Mouse (Mus musculus) yolk sac, embryonic 10.5 days (tissue): ENCODE results near the gene Gm20388.

Source experiments
- DNase-seq: peaks from one replicate; pipeline ENCODE4 v3.0.0-alpha.2; 2017; ENCODE audit warnings: low spot score

Gene Gm20388

DNA sequence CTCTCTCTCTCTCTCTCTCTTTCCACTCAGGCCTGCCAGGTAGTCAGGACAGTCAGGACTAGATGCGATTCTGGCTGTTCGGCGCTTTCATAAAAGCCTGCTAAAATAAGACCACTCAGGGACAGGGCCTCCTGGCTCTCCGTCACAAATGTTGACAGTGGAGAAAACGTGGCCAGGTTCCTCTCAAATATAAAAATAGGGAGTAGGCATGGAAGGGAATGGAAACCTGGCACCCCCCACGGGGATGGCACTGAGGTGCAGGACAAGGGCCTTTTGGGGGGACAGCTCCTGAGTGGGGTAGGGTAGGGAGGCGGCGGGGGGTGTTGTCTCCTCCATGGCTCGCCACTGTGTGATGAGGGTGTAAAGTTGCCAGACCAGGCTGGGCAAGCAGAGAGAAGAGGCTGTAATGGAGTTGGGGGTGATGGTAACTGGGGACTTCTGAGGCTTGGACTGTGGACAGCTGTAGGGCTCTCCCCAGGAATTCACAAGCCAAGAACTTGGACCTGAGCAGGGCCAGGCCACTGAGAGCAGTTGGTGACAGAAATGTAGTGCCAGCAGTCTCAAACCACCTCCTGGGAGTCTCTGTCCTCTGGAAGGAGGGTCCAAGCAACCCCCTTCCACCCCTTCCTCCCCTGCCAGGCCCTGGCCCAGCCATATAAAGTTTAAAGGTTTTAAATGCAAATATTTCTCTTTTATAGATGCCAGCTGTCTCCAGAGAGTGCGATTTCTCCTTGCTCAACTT lies 621.3 kb downstream of the Gm20388 start:
- DNase-seq, result no peak

DNA sequence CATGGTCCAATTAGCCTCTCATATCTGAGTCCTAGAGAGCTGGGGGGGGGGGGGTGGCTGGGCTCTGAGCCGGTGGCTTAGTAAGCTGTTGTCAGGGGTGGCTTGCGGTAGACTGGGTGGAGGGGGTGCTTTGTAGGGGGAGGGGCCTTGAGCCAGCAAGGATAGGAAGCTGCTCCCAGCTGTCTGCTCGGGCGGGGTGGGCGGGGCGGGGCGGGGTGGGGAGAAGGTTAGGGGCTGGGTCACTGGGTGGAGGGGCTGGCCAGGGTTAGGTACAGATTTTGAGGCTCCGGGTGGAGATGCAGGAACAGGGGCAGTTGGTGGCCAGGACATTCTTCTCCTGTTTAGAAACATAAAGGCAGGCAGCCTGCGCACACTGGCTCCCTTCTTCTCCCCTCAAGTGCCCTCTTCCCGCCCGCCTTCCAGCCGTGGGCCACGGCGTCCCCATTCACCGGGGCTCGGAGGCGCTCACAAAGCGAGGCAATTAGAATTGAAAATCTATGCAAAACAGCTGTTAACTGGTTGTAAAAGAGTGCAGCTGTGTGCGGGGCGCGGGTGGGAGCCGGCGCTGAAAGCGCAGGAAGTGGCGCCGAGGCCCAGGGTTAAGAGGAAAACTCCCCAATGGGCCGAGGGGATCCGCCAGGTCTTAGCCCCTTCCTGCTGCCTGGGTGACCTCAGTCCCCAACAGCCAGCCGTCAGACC lies 622.0 kb downstream of the Gm20388 start:
- DNase-seq, result peak; percentile 50

DNA sequence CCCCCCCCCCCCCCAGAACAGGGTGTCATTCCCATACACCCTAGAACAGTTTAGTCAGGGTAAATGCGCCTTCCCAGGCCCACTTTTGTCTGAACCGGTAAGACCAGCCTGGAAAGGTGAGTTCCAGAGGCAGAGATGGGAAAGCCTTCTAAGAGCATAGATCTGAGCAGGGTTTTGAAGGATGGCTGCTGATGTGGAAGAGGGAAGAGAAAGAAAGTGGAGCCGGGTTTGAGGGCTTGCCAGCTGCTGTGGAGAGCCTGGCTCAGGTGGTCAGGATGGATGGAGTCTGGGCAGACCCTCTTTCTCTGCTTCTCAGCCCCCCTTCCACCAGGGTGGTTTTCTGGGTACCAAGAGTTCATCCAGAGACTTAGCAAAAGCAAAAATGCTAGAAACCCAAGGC lies 622.7 kb downstream of the Gm20388 start:
- no peak for DNase-seq

DNA sequence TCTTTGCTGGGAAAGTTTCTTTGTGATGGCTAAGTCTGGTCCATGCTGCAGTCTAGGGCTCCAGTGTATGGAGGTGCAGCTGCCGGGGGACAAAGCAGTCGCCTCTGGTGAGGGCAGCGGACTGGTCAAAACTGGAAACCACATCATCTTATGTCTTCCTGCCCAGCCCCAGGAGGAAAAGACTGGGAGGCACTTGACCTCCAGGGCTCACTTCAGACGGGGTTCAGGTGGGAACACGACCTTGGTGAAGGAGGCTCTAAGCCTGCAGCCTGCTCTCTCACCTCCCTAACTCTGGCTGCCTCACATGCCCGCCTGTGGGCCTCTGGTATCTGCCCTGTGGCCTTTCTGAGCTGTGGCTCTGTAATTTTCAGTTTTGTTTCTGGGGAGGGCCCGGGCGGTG lies 623.4 kb downstream of the Gm20388 start:
- no peak for DNase-seq

DNA sequence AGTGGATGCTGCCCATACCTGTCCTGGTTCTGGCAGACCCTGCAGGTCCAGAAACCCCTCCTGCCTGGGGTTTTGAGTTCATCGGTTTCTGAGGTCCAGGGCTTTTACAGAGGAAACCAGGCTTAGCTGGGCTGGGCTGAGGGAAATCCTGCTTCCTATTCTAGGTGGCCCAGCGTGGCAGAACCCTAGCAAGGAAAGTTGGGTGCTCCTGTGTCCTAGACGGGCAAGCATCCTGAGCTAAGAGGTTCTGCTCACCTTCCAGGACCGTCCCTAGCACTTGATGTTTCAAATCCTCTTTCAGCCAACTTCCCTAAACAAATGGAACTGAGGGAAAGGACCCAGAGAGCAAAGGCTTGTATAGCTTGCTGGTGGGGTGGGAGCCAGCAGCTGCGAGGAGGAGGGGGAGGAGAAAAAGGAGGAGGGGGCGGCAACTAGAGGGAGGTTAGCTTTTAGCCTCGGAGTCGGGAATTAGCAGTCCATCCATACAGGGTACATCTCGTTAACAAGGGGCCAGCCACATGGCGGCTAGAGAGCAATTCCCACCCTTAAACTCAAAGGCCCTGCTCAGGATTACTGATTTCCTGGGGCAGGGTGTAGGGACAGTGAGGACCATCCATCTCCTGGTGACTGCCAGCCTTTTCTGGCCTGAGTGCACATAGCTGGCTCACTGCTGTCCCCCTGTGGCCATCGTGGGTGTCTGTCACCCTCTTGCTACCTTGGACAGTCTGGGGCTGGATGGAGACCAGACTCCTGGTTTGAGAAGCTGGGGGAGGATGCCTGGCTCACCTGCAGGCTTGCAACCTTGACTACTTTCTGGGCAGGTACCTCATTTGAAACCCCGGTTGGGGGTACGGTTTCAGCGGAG lies 624.1 kb downstream of the Gm20388 start:
- DNase-seq, result peak; percentile 80

DNA sequence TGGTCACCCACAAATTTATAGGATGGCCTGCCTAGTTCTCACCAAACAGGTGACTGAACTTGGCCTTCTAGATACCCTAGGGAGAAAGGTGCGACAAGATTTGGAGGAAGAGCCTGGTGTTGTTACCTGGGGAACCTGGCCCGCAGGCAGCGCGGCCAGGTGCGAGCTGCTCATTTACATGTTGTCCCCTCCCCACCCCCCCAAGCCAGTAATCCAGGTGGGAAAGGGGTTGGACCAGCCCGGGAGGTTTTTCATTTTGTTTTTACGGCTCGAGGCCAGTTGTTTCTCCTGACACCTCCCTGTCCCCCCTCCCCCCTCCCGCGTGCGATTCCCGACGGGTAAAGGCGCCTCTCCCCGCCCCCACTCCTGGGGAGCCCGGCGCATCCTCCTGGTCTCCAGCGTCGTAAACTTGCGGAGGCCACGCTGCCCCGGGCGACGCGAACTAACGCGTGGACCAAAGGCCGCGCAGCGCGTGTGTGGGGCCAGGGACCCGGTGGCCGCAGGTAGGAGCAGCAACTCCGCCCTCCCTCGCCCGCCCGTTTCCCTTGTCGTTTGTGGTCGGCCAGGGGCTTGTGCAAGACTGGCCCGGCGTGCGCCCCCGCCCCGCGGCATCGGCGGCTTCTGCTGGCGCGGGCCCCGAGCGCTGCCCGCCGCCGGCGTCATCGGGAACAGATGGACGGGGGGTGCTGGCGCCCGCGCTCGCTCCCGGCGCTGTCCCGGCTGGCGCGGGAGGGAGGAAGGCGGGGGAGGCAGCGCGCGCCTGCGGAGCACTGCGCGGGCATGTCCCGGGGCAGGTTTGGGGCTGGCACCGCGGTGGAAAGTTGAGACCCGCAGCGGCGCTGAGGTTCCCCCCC lies 625.0 kb downstream of the Gm20388 start:
- peak; percentile 49 for DNase-seq

DNA sequence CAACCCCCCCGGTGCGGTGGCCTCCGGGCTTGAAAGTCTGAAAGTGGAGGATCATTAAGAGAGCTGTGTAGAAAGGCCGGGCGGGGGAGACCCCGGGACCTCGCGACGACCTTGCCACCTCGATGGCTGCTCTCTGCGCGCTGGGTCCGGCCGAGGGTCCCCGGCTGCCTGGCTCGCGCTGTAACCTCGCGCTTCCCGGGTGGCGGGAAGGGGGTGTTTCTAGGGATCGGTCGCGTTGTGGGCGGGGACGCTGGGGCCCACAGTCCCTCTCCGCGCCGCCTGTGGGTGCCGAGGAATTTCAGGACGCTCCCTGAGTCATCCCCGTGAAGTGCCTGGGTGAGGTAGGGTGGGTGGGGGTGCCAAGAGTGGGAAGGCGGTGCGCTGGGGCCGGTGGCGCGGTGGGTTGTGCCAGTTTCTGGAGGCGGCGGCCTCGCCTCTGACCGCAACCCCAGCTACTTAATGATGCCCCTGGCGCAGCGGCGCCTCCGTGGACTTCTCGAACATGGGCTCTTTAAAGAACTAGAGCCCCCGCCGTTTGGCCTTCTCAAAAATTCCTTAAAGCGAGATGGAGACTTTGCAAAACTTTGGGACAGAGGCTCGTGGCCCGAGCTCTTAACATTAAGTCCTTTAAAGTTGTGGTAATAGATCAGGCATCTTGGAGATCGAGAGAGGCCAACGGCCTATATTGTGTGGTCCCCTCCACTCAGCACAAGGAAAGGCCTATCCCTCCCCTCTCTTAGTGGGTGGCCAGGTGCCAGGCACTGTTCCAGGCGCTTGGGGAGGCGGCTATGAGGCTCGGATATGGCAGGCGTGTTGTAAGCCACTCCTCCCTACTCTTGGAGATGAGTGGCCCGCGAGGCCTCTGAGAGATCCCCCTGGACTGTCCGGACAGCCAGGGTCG lies 625.9 kb downstream of the Gm20388 start:
- peak; percentile 38 for DNase-seq

DNA sequence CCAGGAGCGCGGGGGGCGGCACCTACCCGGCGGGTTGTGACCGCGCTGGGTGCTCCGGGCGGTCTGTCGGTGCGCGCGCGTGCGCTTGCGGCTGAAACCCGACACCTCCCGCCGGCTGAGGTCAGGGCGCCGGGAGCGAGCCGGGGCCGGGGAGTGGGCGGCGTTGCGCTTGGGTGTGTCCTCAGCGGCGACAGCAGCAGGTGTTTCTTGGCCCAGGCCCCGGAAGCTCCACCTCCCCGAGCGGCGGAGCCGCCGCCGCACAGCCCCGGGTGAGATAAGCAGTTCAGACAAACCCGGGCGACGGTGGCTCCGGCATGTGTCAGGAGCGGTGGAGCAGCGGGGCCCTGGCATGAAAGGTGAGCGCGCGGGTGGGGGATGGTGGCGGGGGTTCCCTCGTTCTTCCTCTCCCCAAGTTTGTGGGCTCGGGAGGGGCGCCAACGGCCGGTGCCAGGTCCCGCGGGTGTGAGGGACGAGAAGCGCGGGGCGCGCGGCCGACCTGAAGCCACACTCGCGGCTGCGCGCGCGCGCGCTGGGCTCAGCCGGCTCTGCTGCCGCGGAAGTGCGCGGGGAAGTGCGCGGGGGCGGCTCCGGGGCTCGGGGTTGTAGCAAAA lies 626.7 kb downstream of the Gm20388 start:
- DNase-seq, result peak; percentile 89

DNA sequence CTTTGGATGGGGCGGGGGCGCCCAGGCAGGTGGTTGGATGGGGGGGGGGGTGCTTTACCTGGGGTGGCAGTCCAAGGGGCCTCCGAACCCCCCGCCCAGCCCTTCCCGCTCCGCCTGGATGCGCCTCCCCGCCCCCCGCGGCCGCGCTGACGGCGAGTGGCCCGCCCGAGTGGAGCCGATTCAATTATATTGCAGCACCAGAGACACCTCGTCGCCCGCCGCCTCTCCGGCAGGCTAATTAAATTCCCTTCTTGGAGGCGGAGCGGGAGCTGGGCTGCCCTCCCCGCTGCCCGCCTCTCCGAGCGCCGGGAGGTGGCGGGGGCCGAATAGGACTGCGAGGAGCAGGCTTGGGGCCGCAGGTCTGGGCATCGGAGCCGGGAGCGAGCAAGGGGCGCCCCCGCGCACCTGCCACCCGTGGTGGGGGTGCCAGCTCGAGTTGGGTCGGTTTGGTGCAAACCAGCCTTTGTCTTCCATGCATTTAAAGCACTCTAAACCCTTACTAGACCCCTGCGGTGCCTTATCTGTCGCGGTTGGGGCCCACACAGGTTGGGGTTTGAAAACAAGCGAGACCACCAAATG lies 627.3 kb downstream of the Gm20388 start:
- DNase-seq, result peak; percentile 36

DNA sequence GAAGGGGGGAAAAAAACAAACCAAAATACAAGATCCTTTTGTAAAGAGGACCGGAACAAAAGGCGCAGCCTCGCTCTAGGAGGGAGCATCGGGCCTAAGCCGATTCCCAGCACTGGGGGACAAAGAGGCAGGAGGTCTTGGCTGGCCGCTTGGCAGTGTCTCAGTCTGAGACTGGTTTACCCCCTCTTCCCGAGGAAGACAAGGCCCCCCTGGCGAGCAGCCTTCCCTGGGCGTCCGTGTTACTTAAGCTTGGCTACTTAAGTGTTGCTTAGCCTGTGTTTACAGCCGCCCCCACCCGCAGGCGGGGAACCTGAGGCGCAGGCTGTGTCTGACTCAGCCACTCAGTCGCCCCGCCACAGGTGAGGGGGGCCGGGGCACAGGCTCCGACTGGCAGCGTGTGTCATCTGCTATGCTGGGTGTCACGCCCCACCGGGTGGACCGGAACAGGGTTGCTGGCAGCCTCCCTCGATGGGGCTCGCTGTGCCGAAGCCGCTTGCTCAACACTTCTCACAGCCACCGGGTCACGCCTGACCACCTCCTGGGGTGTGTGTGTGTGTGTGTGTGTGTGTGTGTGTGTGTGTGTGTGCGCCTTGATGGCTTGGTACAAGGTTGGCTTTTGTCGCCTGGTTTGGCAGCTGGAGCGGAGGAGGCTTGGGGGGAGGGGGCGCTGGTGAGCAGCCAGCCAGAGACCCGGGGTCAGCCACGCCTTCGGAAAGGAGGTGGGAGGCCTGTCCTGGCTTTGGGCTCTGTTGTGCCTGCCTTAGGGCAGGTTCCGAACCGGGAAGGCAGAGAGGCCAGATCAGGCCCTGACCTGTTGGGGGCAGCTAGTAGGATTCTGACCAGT lies 628.0 kb downstream of the Gm20388 start:
- DNase-seq, result peak; percentile 71

DNA sequence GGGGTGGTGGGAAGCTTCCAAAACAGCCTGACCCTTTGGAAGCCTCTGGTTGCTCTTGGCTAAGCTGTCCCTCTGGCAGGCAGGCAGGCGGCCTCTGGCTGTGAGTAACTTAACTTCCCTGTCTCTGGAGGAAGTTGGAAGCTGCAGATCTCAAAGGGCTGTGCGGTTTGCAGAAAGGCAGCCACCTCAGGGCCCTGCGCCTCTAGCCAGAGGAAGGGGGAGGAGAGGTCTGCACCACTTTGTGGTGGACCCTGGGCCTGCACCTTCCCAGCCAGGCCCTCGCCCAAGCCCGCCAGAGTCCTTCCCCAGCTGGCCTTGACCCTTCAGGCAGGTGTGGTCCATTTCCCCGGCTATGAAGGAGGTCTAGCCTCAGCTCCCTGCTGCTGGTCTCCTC lies 628.7 kb downstream of the Gm20388 start:
- DNase-seq, result peak; percentile 26

DNA sequence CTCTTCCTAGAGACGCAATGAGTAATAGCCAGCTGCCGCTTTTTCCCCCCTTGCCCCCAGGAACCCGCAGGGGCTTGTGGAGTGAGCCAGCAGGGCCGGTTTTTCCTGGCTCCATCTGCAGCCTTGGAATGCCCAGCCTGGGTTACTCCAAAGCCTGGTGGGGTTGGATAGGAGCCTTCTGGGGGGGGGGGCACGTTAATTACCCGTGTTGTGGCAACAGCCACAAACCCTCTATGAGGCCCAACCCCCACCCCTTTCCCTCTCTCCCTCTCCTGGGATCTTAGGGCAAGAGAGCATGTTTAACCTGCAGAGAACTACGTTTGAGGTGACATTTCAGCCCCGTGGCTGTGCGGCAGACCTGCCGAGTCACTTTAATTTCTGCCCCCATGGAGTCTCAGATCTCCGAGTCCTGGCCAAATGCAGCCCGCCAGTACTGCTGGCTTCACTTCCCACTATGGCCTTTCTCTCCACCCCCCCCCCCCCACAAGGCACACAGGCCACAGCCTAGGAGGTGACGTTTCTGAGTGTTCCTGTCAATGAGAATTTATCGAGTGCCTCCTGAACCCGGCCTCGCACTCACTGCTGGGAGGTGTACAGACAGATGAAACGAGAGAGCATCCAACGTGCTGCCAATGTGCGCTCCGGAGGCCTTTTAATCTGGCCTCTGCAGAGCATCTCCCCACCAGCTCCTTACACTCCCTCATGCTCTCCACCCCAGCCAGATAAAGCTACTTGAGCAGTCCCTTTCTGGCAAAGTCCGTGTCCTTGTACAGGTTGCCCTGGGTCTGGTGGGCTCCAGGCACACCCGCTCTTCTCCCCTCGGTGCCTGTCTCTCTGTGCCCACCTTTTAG lies 629.4 kb downstream of the Gm20388 start:
- no peak for DNase-seq

DNA sequence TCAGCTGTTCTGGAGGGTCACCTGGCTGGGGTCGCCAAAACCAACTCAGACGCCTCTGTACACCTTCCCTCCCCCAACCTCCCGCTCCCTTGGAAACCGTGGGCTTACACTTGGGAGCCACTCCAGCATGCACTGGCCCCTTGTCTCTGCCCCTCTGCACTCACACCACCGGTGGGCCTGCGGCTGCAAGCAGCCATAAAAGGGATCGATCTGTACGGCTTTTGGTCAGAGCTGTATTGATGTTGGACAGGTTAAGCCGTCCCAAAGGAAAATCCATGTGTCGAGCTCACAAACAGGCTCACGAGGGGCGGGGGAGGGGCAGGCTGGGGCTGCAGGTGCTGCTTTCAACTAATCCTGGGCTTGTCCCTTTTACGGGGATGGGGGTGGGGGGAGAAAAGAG lies 632.4 kb downstream of the Gm20388 start:
- no peak for DNase-seq

DNA sequence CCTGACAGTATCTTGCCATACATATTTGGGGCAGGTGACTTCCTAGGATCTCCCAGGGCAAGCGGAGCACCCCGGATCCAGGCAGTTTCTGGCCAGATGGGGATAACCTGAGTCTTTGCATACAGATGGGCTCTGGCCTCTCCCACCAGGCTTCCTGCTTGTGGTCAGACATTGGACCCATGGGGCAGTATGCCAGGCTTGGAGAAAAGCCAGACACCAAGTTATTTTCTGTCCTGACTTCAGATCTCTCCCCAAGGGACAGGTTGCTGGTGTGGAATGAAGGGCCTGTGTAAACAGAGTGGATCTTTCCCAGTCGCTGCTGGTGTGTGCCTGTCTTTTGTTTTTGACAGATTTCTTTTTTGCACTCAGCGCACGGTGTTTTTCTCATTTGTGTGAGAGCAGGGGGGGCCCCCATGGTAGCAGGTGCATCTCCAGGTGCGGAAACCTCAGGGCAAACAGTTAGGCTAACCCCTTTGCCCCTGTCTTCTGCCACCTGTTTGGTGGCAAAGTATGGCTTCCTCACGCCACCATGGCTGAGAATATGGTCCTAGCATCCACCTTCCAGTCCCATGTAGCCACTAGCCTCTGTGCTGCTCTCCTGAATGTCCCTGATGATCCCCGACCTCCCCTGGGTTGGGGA lies 632.9 kb downstream of the Gm20388 start:
- no peak for DNase-seq

DNA sequence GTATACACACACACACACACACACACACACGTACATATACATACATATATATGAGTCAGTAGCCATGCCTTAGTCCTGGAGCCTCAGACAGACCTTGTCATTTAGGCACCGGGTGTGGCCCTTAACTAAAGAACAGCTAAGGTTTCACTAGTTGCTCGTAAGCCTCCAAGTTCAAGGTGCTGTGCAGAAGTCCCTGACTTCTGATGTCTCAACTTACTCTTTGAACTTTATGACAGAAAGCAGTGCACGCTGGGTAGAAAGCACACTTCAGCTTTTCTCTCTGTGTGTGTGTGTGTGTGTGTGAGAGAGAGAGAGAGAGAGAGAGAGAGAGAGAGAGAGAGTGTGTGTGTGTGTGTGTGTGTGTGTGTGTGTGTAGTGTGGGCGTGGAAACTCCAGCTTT lies 633.5 kb downstream of the Gm20388 start:
- no peak for DNase-seq

DNA sequence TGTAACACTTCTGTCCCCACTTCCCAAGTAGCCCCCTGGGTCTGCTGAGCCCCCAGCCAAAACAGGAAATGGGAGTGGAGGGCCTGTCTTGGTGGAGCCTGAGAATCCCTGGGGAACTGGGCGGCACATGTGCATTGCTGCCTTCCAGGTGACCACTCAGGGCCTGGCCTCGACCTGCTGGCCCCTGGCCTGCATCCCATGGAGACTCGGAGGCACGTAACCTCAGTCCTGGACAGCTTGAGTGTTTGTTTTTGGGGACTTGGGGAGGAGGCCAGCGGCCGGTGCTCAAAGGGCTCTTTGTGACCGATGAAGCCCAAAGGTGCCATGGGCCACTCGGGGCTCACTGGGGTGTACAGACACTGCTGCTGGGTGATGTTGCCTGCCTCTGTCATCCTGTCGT lies 636.9 kb downstream of the Gm20388 start:
- no peak for DNase-seq

DNA sequence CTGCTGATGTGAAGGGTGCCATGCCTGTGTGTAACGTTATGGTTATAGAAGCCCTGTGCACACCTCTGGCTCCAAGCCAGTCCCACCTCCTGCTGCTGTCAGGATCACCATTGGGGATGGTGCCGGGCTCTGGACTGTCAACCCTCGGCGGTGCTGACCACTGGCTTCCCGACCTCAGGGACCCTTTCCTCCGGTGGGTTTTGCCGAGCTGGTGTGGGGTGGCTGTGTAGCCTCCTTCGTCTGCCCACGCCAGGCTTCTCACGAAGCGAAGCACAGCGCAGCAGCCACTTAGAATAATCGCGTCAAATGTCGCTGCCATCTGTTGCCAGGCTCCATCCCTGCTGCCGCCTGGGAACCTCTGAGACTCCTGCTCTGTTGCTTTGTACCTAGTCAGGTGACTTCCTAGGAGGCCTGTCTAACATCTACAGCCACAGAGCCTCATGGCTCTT lies 637.7 kb downstream of the Gm20388 start:
- no peak for DNase-seq
